Mouse (Mus musculus) cerebellum, adult 2 months (tissue): Measurements from ENCODE around the gene Bbs9. TPM values are rescaled to one million over a fixed set of nuclear protein-coding genes. Genes with fewer than 3 reads are reported as not detected.

ENCODE experiments used
- DNase-seq, 2 experiments: peaks; one replicate each; pipeline ENCODE4 v3.0.0; 2021
- H3K27ac ChIP-seq: fragments of 200-500 bp; 2 replicates; pipeline ENCODE4 v1.5.1; 2012; ENCODE audit warnings: low read length, control low read depth, inconsistent platforms; ENCODE audit not compliant: insufficient read depth
- H3K27me3 ChIP-seq: fragments of 200-500 bp; 2 replicates; pipeline ENCODE4 v1.6.1; 2012; ENCODE audit warnings: inconsistent platforms, mild to moderate bottlenecking, low read length, moderate library complexity; ENCODE audit not compliant: control insufficient read depth, insufficient read depth
- H3K4me1 ChIP-seq: fragments of 200-500 bp; 2 replicates; pipeline ENCODE4 v1.6.1; 2011; ENCODE audit warnings: low read length; ENCODE audit not compliant: control insufficient read depth, insufficient read depth
- H3K4me3 ChIP-seq: fragments of 200-500 bp; replicated peaks from 2 replicates; pipeline ENCODE3; 2011; ENCODE audit warnings: mild to moderate bottlenecking, low read depth, low read length, control low read depth; ENCODE audit not compliant: insufficient read depth
- CTCF ChIP-seq: fragments of 200-500 bp; IDR thresholded peaks from 2 replicates; pipeline ENCODE4 v1.5.1; 2011; ENCODE audit warnings: low read depth, mild to moderate bottlenecking, control low read depth, low read length, moderate library complexity, borderline replicate concordance; ENCODE audit not compliant: insufficient read depth
- POLR2A ChIP-seq: fragments of 200-500 bp; IDR thresholded peaks from 2 replicates; pipeline ENCODE4 v1.6.1; 2011; ENCODE audit warnings: low read length, control low read depth, borderline replicate concordance; ENCODE audit not compliant: insufficient read depth
- WGBS: fragments of 180-500 bp; shearing (Covaris S2); methylation state at CpG from one replicate; pipeline ENCODE4 v1.1.7; 2018; 5-methylcytosine and 5-hydroxymethylcytosine counted together
- polyA plus RNA-seq: library from polyadenylated mRNA; depleted of rRNA; stranded (reverse); fragments of >200 nt; gene quantifications from 2 replicates; pipeline ENCODE4 v1.2.3, GENCODE M21; 2012

The Bbs9 gene
- polyA plus RNA-seq, 1 experiment, result 15.4 TPM

GRCm38 (mm10) chr9:22826571-22826990 is 351.1 kb downstream of the Bbs9 start:
- no peak for TF ChIP-seq POLR2A
- no peak overlapping the region for H3K27ac ChIP-seq
- H3K4me3 ChIP-seq, result no peak overlapping the region
- 69% methylated on average over 3 of the region's 3 CpGs for WGBS
- H3K4me1 ChIP-seq, result peaks cover 4% of the 10 kb centered on the region
- DNase-seq, result no peak
- no peaks in the 10 kb centered on the region for H3K27me3 ChIP-seq

GRCm38 (mm10) chr9:22827176-22827770 is 351.8 kb downstream of the Bbs9 start:
- 19% methylated on average over 2 of the region's 2 CpGs for WGBS
- no peak for TF ChIP-seq CTCF
- no peak overlapping the region for H3K27ac ChIP-seq
- H3K4me3 ChIP-seq, result no peak overlapping the region
- DNase-seq, result peak in 1 of 2 experiments; percentile 69
- peaks cover 4% of the 10 kb centered on the region for H3K4me1 ChIP-seq
- H3K27me3 ChIP-seq, result no peaks in the 10 kb centered on the region

- TF ChIP-seq POLR2A (no peak), CTCF (no peak)
- Histone ChIP-seq H3K27ac (no peak overlapping the region), H3K4me1 (peaks cover 4% of the 10 kb centered on the region), H3K27me3 (no peaks in the 10 kb centered on the region), H3K4me3 (no peak overlapping the region)
- DNase-seq, result no peak
- 94% methylated on average over 21 of the region's 21 CpGs for WGBS
Observed at GRCm38 (mm10) chr9:22829212-22829960, 353.9 kb downstream of the Bbs9 start.

- DNase-seq, result no peak
- no peak for TF ChIP-seq CTCF
- Histone ChIP-seq H3K27me3 (no peaks in the 10 kb centered on the region), H3K27ac (no peak overlapping the region), H3K4me3 (no peak overlapping the region), H3K4me1 (no peaks in the 10 kb centered on the region)
- WGBS, result 98% methylated on average over 1 of the region's 1 CpGs
Observed at GRCm38 (mm10) chr9:22834994-22835512, 359.5 kb downstream of the Bbs9 start.

- H3K4me3 ChIP-seq, result no peak overlapping the region
- 85% methylated on average over 6 of the region's 6 CpGs for WGBS
- no peak overlapping the region for H3K27ac ChIP-seq
- no peaks in the 10 kb centered on the region for H3K27me3 ChIP-seq
- TF ChIP-seq POLR2A (no peak), CTCF (no peak)
- no peak for DNase-seq
- no peaks in the 10 kb centered on the region for H3K4me1 ChIP-seq
Observed at GRCm38 (mm10) chr9:22837000-22837399, 361.5 kb downstream of the Bbs9 start.

GRCm38 (mm10) chr9:22837702-22838210 is 362.2 kb downstream of the Bbs9 start:
- Histone ChIP-seq H3K4me1 (no peaks in the 10 kb centered on the region), H3K4me3 (no peak overlapping the region), H3K27me3 (no peaks in the 10 kb centered on the region), H3K27ac (no peak overlapping the region)
- 49% methylated on average over 4 of the region's 4 CpGs for WGBS
- no peak for TF ChIP-seq POLR2A
- no peak for TF ChIP-seq CTCF
- DNase-seq, result no peak

- no peak for DNase-seq
- 97% methylated on average over 2 of the region's 2 CpGs for WGBS
- TF ChIP-seq CTCF (no peak), POLR2A (no peak)
Observed at GRCm38 (mm10) chr9:22846048-22846447, 370.5 kb downstream of the Bbs9 start.

GRCm38 (mm10) chr9:22846783-22847182 is 371.3 kb downstream of the Bbs9 start:
- DNase-seq, result no peak
- H3K27ac ChIP-seq, result no peak overlapping the region
- no peak overlapping the region for H3K4me3 ChIP-seq
- TF ChIP-seq POLR2A, result no peak
- H3K27me3 ChIP-seq, result no peaks in the 10 kb centered on the region
- 86% methylated on average over 1 of the region's 1 CpGs for WGBS
- H3K4me1 ChIP-seq, result no peaks in the 10 kb centered on the region

More at GRCm38 (mm10) chr9:22846048-22846447, 370.5 kb downstream of the Bbs9 start:
- Histone ChIP-seq H3K27me3 (no peaks in the 10 kb centered on the region), H3K27ac (no peak overlapping the region), H3K4me1 (no peaks in the 10 kb centered on the region), H3K4me3 (no peak overlapping the region)

- H3K27ac ChIP-seq, result no peak overlapping the region
Observed at GRCm38 (mm10) chr9:22848800-22849199, 373.3 kb downstream of the Bbs9 start.

More at GRCm38 (mm10) chr9:22848800-22849199, 373.3 kb downstream of the Bbs9 start:
- H3K4me3 ChIP-seq, result no peak overlapping the region
- H3K4me1 ChIP-seq, result no peaks in the 10 kb centered on the region
- no peak for DNase-seq
- 69% methylated on average over 3 of the region's 3 CpGs for whole genome bisulfite sequencing
- TF ChIP-seq CTCF (no peak), POLR2A (no peak)
- no peaks in the 10 kb centered on the region for H3K27me3 ChIP-seq
